Mouse (Mus musculus) MEL (cell line): Measurements from ENCODE around the gene Phf7. TPM values are rescaled to one million over a fixed set of nuclear protein-coding genes. Genes with fewer than 3 reads are reported as not detected.

Source experiments
- DNase-seq: peaks from one replicate; pipeline ENCODE4 v3.0.0; 2011; ENCODE audit warnings: low read depth, low spot score
- H3K27ac ChIP-seq: 2 replicates; pipeline ENCODE4 v1.5.1; 2012; ENCODE audit warnings: low read depth, mild to moderate bottlenecking, control low read depth, low read length, moderate library complexity; ENCODE audit not compliant: control insufficient read depth
- H3K27me3 ChIP-seq, 2 experiments: fragments of 150-350 bp in 1 of 2; sonication (generic) in 1 of 2; 2 replicates each; pipeline ENCODE4 v1.6.1; 2012; ENCODE audit warnings: low read length in 2 of 2, mild to moderate bottlenecking in 2 of 2, improper control_type of control experiment in 1 of 2, moderate library complexity in 1 of 2; ENCODE audit not compliant: insufficient read depth in 2 of 2, control insufficient read depth in 1 of 2
- H3K36me3 ChIP-seq, 2 experiments: 2 replicates each; pipeline ENCODE4 v1.6.1; 2012 to 2014; ENCODE audit warnings: low read length in 2 of 2, improper control_type of control experiment in 1 of 2, inconsistent platforms in 1 of 2, mild to moderate bottlenecking in 1 of 2; ENCODE audit not compliant: insufficient read depth in 2 of 2, control insufficient read depth in 1 of 2
- H3K4me1 ChIP-seq, 2 experiments: fragments of 150-350 bp in 1 of 2; sonication (generic) in 1 of 2; 2 replicates each; pipeline ENCODE4 v1.6.1; 2012; ENCODE audit warnings: low read length in 2 of 2, improper control_type of control experiment in 1 of 2, mild to moderate bottlenecking in 1 of 2; ENCODE audit not compliant: insufficient read depth in 2 of 2, control insufficient read depth in 1 of 2
- H3K4me3 ChIP-seq, 2 experiments: fragments of 150-350 bp in 1 of 2; sonication (generic) in 1 of 2; 2 replicates each; pipeline ENCODE4 v1.5.1; 2012; ENCODE audit warnings: low read depth in 2 of 2, low read length in 2 of 2, mild to moderate bottlenecking in 2 of 2, moderate library complexity in 2 of 2, control low read depth in 1 of 2, improper control_type of control experiment in 1 of 2; ENCODE audit not compliant: control insufficient read depth in 1 of 2, insufficient read depth in 1 of 2
- H3K79me2 ChIP-seq: 2 replicates; pipeline ENCODE4 v1.6.1; 2012; ENCODE audit warnings: mild to moderate bottlenecking, low read length, moderate library complexity; ENCODE audit not compliant: control insufficient read depth, poor library complexity, insufficient read depth
- H3K9ac ChIP-seq: 2 replicates; pipeline ENCODE4 v1.6.1; 2012; ENCODE audit warnings: low read depth, mild to moderate bottlenecking, control low read depth, low read length, moderate library complexity; ENCODE audit not compliant: control insufficient read depth, poor library complexity, severe bottlenecking
- H3K9me3 ChIP-seq: fragments of 150-350 bp; sonication (generic); replicated peaks from 2 replicates; pipeline ENCODE4 v1.6.1; 2012; ENCODE audit warnings: mild to moderate bottlenecking, low read length, improper control_type of control experiment, moderate library complexity; ENCODE audit not compliant: insufficient read depth
- BHLHE40 ChIP-seq: IDR thresholded peaks from 2 replicates; pipeline ENCODE4 v1.6.1; 2012; ENCODE audit warnings: low read depth, mild to moderate bottlenecking, inconsistent platforms, low read length, improper control_type of control experiment, borderline replicate concordance
- CHD1 ChIP-seq: IDR thresholded peaks from 2 replicates; pipeline ENCODE4 v1.6.1; 2012; ENCODE audit warnings: low read depth, mild to moderate bottlenecking, inconsistent platforms, low read length, improper control_type of control experiment
- ELF1 ChIP-seq: IDR thresholded peaks from 2 replicates; pipeline ENCODE4 v1.6.1; 2014; ENCODE audit warnings: low read depth, mild to moderate bottlenecking, inconsistent platforms, low read length, improper control_type of control experiment, moderate library complexity
- EP300 ChIP-seq, 2 experiments: IDR thresholded peaks; 2 replicates each; pipeline ENCODE4 v1.6.1; 2011; ENCODE audit warnings: improper control_type of control experiment in 2 of 2, low read length in 2 of 2, low read depth in 1 of 2, mild to moderate bottlenecking in 1 of 2
- KAT2A ChIP-seq: conservative IDR thresholded peaks from 2 replicates; pipeline ENCODE4 v1.6.1; 2012; ENCODE audit warnings: low read depth, low read length, improper control_type of control experiment, inconsistent platforms
- MEF2A ChIP-seq: IDR thresholded peaks from 2 replicates; pipeline ENCODE4 v1.6.1; 2014; ENCODE audit warnings: low read depth, mild to moderate bottlenecking, inconsistent platforms, low read length, improper control_type of control experiment; ENCODE audit not compliant: poor library complexity, insufficient replicate concordance, severe bottlenecking; ENCODE audit errors: extremely low read depth
- POLR2AphosphoS5 ChIP-seq: IDR thresholded peaks from 2 replicates; pipeline ENCODE4 v1.6.1; 2012; ENCODE audit warnings: low read depth, borderline replicate concordance, mild to moderate bottlenecking, inconsistent platforms, low read length, moderate library complexity, mixed read lengths
- RAD21 ChIP-seq: IDR thresholded peaks from 2 replicates; pipeline ENCODE4 v1.6.1; 2011; ENCODE audit warnings: mild to moderate bottlenecking, low read depth, low read length, improper control_type of control experiment
- RCOR1 ChIP-seq: IDR thresholded peaks from 2 replicates; pipeline ENCODE4 v1.6.1; 2012; ENCODE audit warnings: low read depth, mild to moderate bottlenecking, inconsistent platforms, low read length, improper control_type of control experiment
- SMC3 ChIP-seq: IDR thresholded peaks from 2 replicates; pipeline ENCODE4 v1.6.1; 2011; ENCODE audit warnings: low read depth, low read length, improper control_type of control experiment
- TAL1 ChIP-seq: IDR thresholded peaks from 2 replicates; pipeline ENCODE4 v1.6.1; 2012; ENCODE audit warnings: mild to moderate bottlenecking, inconsistent platforms, low read length, moderate library complexity, mixed read lengths
- TCF12 ChIP-seq: IDR thresholded peaks from 2 replicates; pipeline ENCODE4 v1.6.1; 2014; ENCODE audit warnings: low read depth, mild to moderate bottlenecking, inconsistent platforms, low read length, improper control_type of control experiment, moderate library complexity
- UBTF ChIP-seq: IDR thresholded peaks from 2 replicates; pipeline ENCODE4 v1.6.1; 2012; ENCODE audit warnings: low read depth, mild to moderate bottlenecking, inconsistent platforms, low read length, improper control_type of control experiment, moderate library complexity, borderline replicate concordance; ENCODE audit not compliant: insufficient read depth
- USF1 ChIP-seq: IDR thresholded peaks from 2 replicates; pipeline ENCODE4 v1.6.1; 2014; ENCODE audit warnings: low read depth, mild to moderate bottlenecking, inconsistent platforms, low read length, improper control_type of control experiment, moderate library complexity
- USF2 ChIP-seq, 2 experiments: IDR thresholded peaks; 2 replicates each; pipeline ENCODE4 v1.6.1; 2011 to 2012; ENCODE audit warnings: improper control_type of control experiment in 2 of 2, low read length in 2 of 2, borderline replicate concordance in 1 of 2, inconsistent platforms in 1 of 2, low read depth in 1 of 2, mild to moderate bottlenecking in 1 of 2; ENCODE audit not compliant: insufficient read depth in 1 of 2
- ZC3H11A ChIP-seq: IDR thresholded peaks from 2 replicates; pipeline ENCODE4 v1.6.1; 2012; ENCODE audit warnings: low read depth, mild to moderate bottlenecking, inconsistent platforms, low read length, improper control_type of control experiment
- ZKSCAN1 ChIP-seq: IDR thresholded peaks from 2 replicates; pipeline ENCODE4 v1.6.1; 2012; ENCODE audit warnings: low read depth, mild to moderate bottlenecking, inconsistent platforms, low read length, improper control_type of control experiment, moderate library complexity
- polyA plus RNA-seq, 2 experiments: library from polyadenylated mRNA; stranded (reverse) in 1 of 2; unstranded in 1 of 2; fragments of >175 nt in 1 of 2; fragments of >200 nt in 1 of 2; gene quantifications; 2 replicates each; pipeline versions ENCODE4 v1.2.1 to v1.2.4; 2012; ENCODE audit warnings: low replicate concordance in 2 of 2, low read depth in 1 of 2; ENCODE audit not compliant: insufficient read length in 2 of 2, insufficient read depth in 1 of 2, missing spikeins in 1 of 2
- total RNA-seq: library from RNA; depleted of rRNA; stranded (reverse); fragments of 300-350 nt; gene quantifications from 2 replicates; pipeline ENCODE4 v1.2.3, GENCODE M21; 2012

Phf7 gene
- total and polyA plus RNA-seq, 3 experiments: 6.0 to 7.6 TPM; not detected in 1

GRCm38 (mm10) chr14:31194891-31195513 lies 56.1 kb downstream of the Phf7 start:
- Histone ChIP-seq H3K79me2 (no peaks in the 10 kb centered on the region), H3K27ac (no peak overlapping the region), H3K4me3 (no peak overlapping the region), H3K4me1 (peaks cover 0 to 6% of the 10 kb centered on the region in 2 experiments; a peak in 2 of 4 replicates), H3K27me3 (no peaks in the 10 kb centered on the region), H3K9ac (no peak overlapping the region), H3K9me3 (no peaks in the 10 kb centered on the region), H3K36me3 (peaks cover 3 to 11% of the 10 kb centered on the region in 2 experiments; a peak in 3 of 4 replicates)
- no peak for DNase-seq
- TF ChIP-seq TAL1: no peak
- TF ChIP-seq USF1: no peak
- TF ChIP-seq MEF2A: no peak

DNA sequence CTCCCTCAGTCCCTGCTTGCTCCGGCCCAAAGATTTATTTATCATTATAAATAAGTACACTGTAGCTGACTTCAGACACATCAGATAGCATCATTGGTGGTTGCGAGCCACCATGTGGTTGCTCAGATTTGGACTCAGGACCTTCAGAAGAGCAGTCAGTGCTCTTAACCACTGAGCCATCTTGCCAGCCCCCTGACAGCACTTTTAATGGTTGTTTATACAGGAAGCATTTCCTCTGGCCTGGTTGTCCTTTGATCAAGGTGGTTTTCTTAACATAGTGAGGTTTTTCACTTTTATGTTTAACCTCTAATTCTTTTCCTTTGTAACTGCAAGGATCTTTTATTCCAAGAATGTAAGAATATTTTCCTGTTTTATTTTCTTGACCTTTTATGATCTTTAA lies 56.7 kb downstream of the Phf7 start:
- Histone ChIP-seq H3K4me1 (peaks cover 0 to 6% of the 10 kb centered on the region in 2 experiments; a peak in 2 of 4 replicates), H3K36me3 (peaks cover 3 to 11% of the 10 kb centered on the region in 2 experiments; a peak in 3 of 4 replicates), H3K27me3 (no peaks in the 10 kb centered on the region), H3K27ac (no peak overlapping the region), H3K79me2 (no peaks in the 10 kb centered on the region), H3K4me3 (no peak overlapping the region), H3K9me3 (no peaks in the 10 kb centered on the region), H3K9ac (no peak overlapping the region)
- TF ChIP-seq ELF1 (no peak), EP300 (IDR thresholded peaks at IDR 0.05; ENCODE audit: low read depth in 1 of 2, low read length in 2 of 2) (no peak), BHLHE40 (no peak), SMC3 (no peak), KAT2A (no peak), MEF2A (no peak), RCOR1 (no peak), ZKSCAN1 (no peak), USF1 (no peak), CHD1 (no peak), UBTF (no peak), USF2 (IDR thresholded peaks at IDR 0.05; ENCODE audit: borderline replicate concordance in 1 of 2, insufficient read depth in 1 of 2, low read depth in 1 of 2, low read length in 2 of 2) (no peak), TAL1 (no peak), RAD21 (no peak), POLR2AphosphoS5 (no peak), TCF12 (no peak), ZC3H11A (no peak)
- DNase-seq: no peak
